Mouse (Mus musculus) liver, embryonic 16.5 days (tissue): ENCODE measurements around the gene Olfr1095. TPM values are rescaled to one million over a fixed set of nuclear protein-coding genes. Genes with fewer than 3 reads are reported as not detected.

Experiments used
- ATAC-seq: fragments of 200-750 bp; cut with Nextera tagmentation; 2 replicates; pipeline ENCODE4 v1.8.0; 2017; ENCODE audit warnings: low read depth, mild to moderate bottlenecking, moderate number of reproducible peaks, moderate library complexity
- H3K27ac ChIP-seq: fragments of 300-500 bp; sonication (generic); 2 replicates; pipeline ENCODE4 v1.5.1; 2014; ENCODE audit warnings: mild to moderate bottlenecking, low read length
- H3K27me3 ChIP-seq: fragments of 300-500 bp; sonication (generic); 2 replicates; pipeline ENCODE4 v1.6.1; 2014; ENCODE audit warnings: low read depth, low read length, mixed read lengths; ENCODE audit not compliant: control insufficient read depth, insufficient read depth
- H3K36me3 ChIP-seq: fragments of 300-500 bp; sonication (generic); 2 replicates; pipeline ENCODE4 v1.6.1; 2014; ENCODE audit warnings: mild to moderate bottlenecking; ENCODE audit not compliant: control insufficient read depth, insufficient read depth
- H3K4me1 ChIP-seq: fragments of 300-500 bp; sonication (generic); 2 replicates; pipeline ENCODE4 v1.6.1; 2014; ENCODE audit warnings: low read depth, low read length, mixed read lengths; ENCODE audit not compliant: control insufficient read depth
- H3K4me2 ChIP-seq: fragments of 300-500 bp; sonication (generic); 2 replicates; pipeline ENCODE4 v1.6.1; 2014; ENCODE audit warnings: low read depth, low read length, mixed read lengths
- H3K4me3 ChIP-seq: fragments of 300-500 bp; sonication (generic); 2 replicates; pipeline ENCODE4 v1.5.1; 2014; ENCODE audit warnings: low read depth, mild to moderate bottlenecking, low read length
- H3K9ac ChIP-seq: fragments of 300-500 bp; sonication (generic); 2 replicates; pipeline ENCODE4 v1.6.1; 2014; ENCODE audit warnings: low read depth, low read length
- H3K9me3 ChIP-seq: fragments of 300-500 bp; sonication (generic); replicated peaks from 2 replicates; pipeline ENCODE4 v1.6.1; 2016; ENCODE audit warnings: low read length; ENCODE audit not compliant: control insufficient read depth
- WGBS: fragments of 180-500 bp; shearing (Covaris S2); extraction: QIAGEN DNeasy Blood & Tissue Kit; methylation state at CpG from one replicate; pipeline ENCODE4 v1.1.7; 2014; ENCODE audit not compliant: insufficient replicate concordance; 5-methylcytosine and 5-hydroxymethylcytosine counted together
- polyA plus RNA-seq: library from polyadenylated mRNA; unstranded; fragments of >200 nt; fragmentation: Nextera tagmentation; extraction: Ambion mirVana; gene quantifications from 2 replicates; pipeline ENCODE4 v1.2.1, GENCODE M21; 2015

Gene Olfr1095
- polyA plus RNA-seq, result not detected in 2 replicates

GRCm38 (mm10) chr2:86851596-86851995, at the start of gene Olfr1095:
Gene Olfr1095, minus strand, starts transcription at chr2:86851696.
- ATAC-seq, result no peak
- WGBS, result 67% methylated on average over 3 of the region's 3 CpGs
- no peaks in the 10 kb centered on the region for H3K9me3 ChIP-seq
- no peak within 1 kb of the TSS for H3K4me3 ChIP-seq
- H3K9ac ChIP-seq, result no peak within 1 kb of the TSS
- no peaks in the 10 kb centered on the region for H3K27me3 ChIP-seq
- no peak within 1 kb of the TSS for H3K4me2 ChIP-seq
- H3K36me3 ChIP-seq, result no peaks in the 10 kb centered on the region
- no peaks in the 10 kb centered on the region for H3K4me1 ChIP-seq
- no peak within 1 kb of the TSS for H3K27ac ChIP-seq

- no peak within 1 kb of the TSS for H3K4me2 ChIP-seq
- no peaks in the 10 kb centered on the region; the same call in 1 of the 2 replicates for H3K9me3 ChIP-seq
- 75% methylated on average over 1 of the region's 1 CpGs for WGBS
- no peaks in the 10 kb centered on the region for H3K36me3 ChIP-seq
- ATAC-seq, result no peak
- H3K4me1 ChIP-seq, result no peaks in the 10 kb centered on the region
- H3K9ac ChIP-seq, result no peak within 1 kb of the TSS
- H3K4me3 ChIP-seq, result no peak within 1 kb of the TSS
- H3K27me3 ChIP-seq, result no peaks in the 10 kb centered on the region
- H3K27ac ChIP-seq, result no peak within 1 kb of the TSS
These were observed 40.6 kb upstream of the Olfr1095 start, which contains the start of gene Olfr1097 for GRCm38 (mm10) chr2:86892116-86892515. Gene Olfr1097, minus strand, starts transcription at chr2:86892216.

GRCm38 (mm10) chr2:86874702-86875101, 23.2 kb upstream of the Olfr1095 start, which contains the start of gene Gm13723:
Gene Gm13723, minus strand, starts transcription at chr2:86874802.
- no peak for ATAC-seq
- 31% methylated on average over 1 of the region's 1 CpGs for WGBS
- no peaks in the 10 kb centered on the region for H3K27me3 ChIP-seq

GRCm38 (mm10) chr2:86824363-86824762, 27.1 kb downstream of the Olfr1095 start, which contains the start of gene Olfr1094:
Gene Olfr1094, plus strand, starts transcription at chr2:86824663.
- no peaks in the 10 kb centered on the region for H3K4me1 ChIP-seq
- ATAC-seq, result no peak
- H3K27me3 ChIP-seq, result no peaks in the 10 kb centered on the region
- H3K4me2 ChIP-seq, result no peak within 1 kb of the TSS
- no peaks in the 10 kb centered on the region for H3K9me3 ChIP-seq
- no peak within 1 kb of the TSS for H3K9ac ChIP-seq
- no peak within 1 kb of the TSS for H3K4me3 ChIP-seq
- no peak within 1 kb of the TSS for H3K27ac ChIP-seq
- H3K36me3 ChIP-seq, result no peaks in the 10 kb centered on the region

More at GRCm38 (mm10) chr2:86874702-86875101, 23.2 kb upstream of the Olfr1095 start, which contains the start of gene Gm13723:
- Histone ChIP-seq H3K27ac (no peak within 1 kb of the TSS), H3K9me3 (no peaks in the 10 kb centered on the region), H3K9ac (no peak within 1 kb of the TSS), H3K4me3 (no peak within 1 kb of the TSS), H3K36me3 (no peaks in the 10 kb centered on the region), H3K4me2 (no peak within 1 kb of the TSS), H3K4me1 (no peaks in the 10 kb centered on the region)

- H3K4me2 ChIP-seq, result no peak within 1 kb of the TSS
- no peaks in the 10 kb centered on the region for H3K36me3 ChIP-seq
- no peaks in the 10 kb centered on the region for H3K27me3 ChIP-seq
- no peak for ATAC-seq
- no peaks in the 10 kb centered on the region for H3K9me3 ChIP-seq
- H3K27ac ChIP-seq, result no peak within 1 kb of the TSS
- H3K9ac ChIP-seq, result no peak within 1 kb of the TSS
- no peak within 1 kb of the TSS for H3K4me3 ChIP-seq
- no peaks in the 10 kb centered on the region for H3K4me1 ChIP-seq
These were observed 41.6 kb downstream of the Olfr1095 start, which contains the start of gene Olfr141 for GRCm38 (mm10) chr2:86809918-86810317. Gene Olfr141, minus strand, starts transcription at chr2:86810018.

Other genes starting within 250 kb of the Olfr1095 start
- not detected in 2 replicates for gene Olfr1084, start 212.0 kb downstream of the Olfr1095 start, polyA plus RNA-seq
- gene Olfr1085, start 189.7 kb downstream of the Olfr1095 start, polyA plus RNA-seq, result not detected in 2 replicates
- not detected in 2 replicates for gene Olfr1086, start 171.6 kb downstream of the Olfr1095 start, polyA plus RNA-seq
- gene Olfr1087, start 153.3 kb downstream of the Olfr1095 start, polyA plus RNA-seq, result not detected in 2 replicates
- gene Olfr1089, start 118.0 kb downstream of the Olfr1095 start, polyA plus RNA-seq, result not detected in 2 replicates
- gene Olfr1090, start 92.7 kb downstream of the Olfr1095 start, polyA plus RNA-seq, result not detected in 2 replicates
- not detected in 2 replicates for gene Olfr1093, start 69.2 kb downstream of the Olfr1095 start, polyA plus RNA-seq
- gene Olfr141, start 41.7 kb downstream of the Olfr1095 start, polyA plus RNA-seq, result not detected in 2 replicates
- gene Olfr1094, start 27.0 kb downstream of the Olfr1095 start, polyA plus RNA-seq, result not detected in 2 replicates
- gene Gm13723, start 23.1 kb upstream of the Olfr1095 start, polyA plus RNA-seq, result not detected in 2 replicates
- gene Olfr1097, start 40.5 kb upstream of the Olfr1095 start, polyA plus RNA-seq, result not detected in 2 replicates
- gene Olfr1098, start 72.8 kb upstream of the Olfr1095 start, polyA plus RNA-seq, result not detected in 2 replicates
- gene Olfr1099, start 109.0 kb upstream of the Olfr1095 start, polyA plus RNA-seq, result not detected in 2 replicates
- gene Olfr1100, start 128.3 kb upstream of the Olfr1095 start, polyA plus RNA-seq, result not detected in 2 replicates
- gene Olfr1101, start 139.5 kb upstream of the Olfr1095 start, polyA plus RNA-seq, result not detected in 2 replicates
- gene Olfr1102, start 146.7 kb upstream of the Olfr1095 start, polyA plus RNA-seq, result not detected in 2 replicates
- gene Olfr1104, start 175.4 kb upstream of the Olfr1095 start, polyA plus RNA-seq, result not detected in 2 replicates
- gene Olfr1105, start 184.8 kb upstream of the Olfr1095 start, polyA plus RNA-seq, result not detected in 2 replicates
- gene Olfr1106, start 200.6 kb upstream of the Olfr1095 start, polyA plus RNA-seq, result not detected in 2 replicates
- not detected in 2 replicates for gene Olfr1107, start 224.1 kb upstream of the Olfr1095 start, polyA plus RNA-seq
- gene Olfr1109, start 244.3 kb upstream of the Olfr1095 start, polyA plus RNA-seq, result not detected in 2 replicates